Mouse (Mus musculus) forebrain, embryonic 14.5 days (tissue): ENCODE measurements around the gene Parn. TPM values are rescaled to one million over a fixed set of nuclear protein-coding genes. Genes with fewer than 3 reads are reported as not detected.
"Not testable (repeated sequence)": the region's sequence is repeated elsewhere in the genome, so short reads cannot be mapped to it uniquely, and the experiment has no call there.

Experiments
- ATAC-seq: fragments of 200-750 bp; cut with Nextera tagmentation; 2 replicates; pipeline ENCODE4 v1.8.0; 2017; ENCODE audit warnings: mild to moderate bottlenecking, moderate library complexity
- DNase-seq: peaks from one replicate; pipeline ENCODE4 v3.0.0-alpha.2; 2015; ENCODE audit warnings: low spot score
- H3K27ac ChIP-seq: fragments of 300-500 bp; sonication (generic); 2 replicates; pipeline ENCODE4 v1.5.1; 2014; ENCODE audit warnings: low read depth, mild to moderate bottlenecking, control low read depth, low read length, moderate library complexity
- H3K27me3 ChIP-seq: fragments of 300-500 bp; sonication (generic); replicated peaks from 2 replicates; pipeline ENCODE4 v1.6.1; 2014; ENCODE audit warnings: low read length, control low read depth, mixed read lengths; ENCODE audit not compliant: control insufficient read depth, insufficient read depth
- H3K36me3 ChIP-seq: fragments of 300-500 bp; sonication (generic); 2 replicates; pipeline ENCODE4 v1.6.1; 2014; ENCODE audit warnings: low read length, control low read depth; ENCODE audit not compliant: control insufficient read depth, insufficient read depth
- H3K4me1 ChIP-seq: fragments of 300-500 bp; sonication (generic); 2 replicates; pipeline ENCODE4 v1.6.1; 2014; ENCODE audit warnings: antibody characterized with exemption, low read length, control low read depth; ENCODE audit not compliant: control insufficient read depth, insufficient read depth
- H3K4me2 ChIP-seq: fragments of 300-500 bp; sonication (generic); 2 replicates; pipeline ENCODE4 v1.6.1; 2014; ENCODE audit warnings: mild to moderate bottlenecking, control low read depth, low read length
- H3K4me3 ChIP-seq: fragments of 300-500 bp; sonication (generic); 2 replicates; pipeline ENCODE4 v1.5.1; 2014; ENCODE audit warnings: low read depth, low read length, control low read depth
- H3K9ac ChIP-seq: fragments of 300-500 bp; sonication (generic); 2 replicates; pipeline ENCODE4 v1.6.1; 2014; ENCODE audit warnings: mild to moderate bottlenecking, low read length, control low read depth, moderate library complexity
- H3K9me3 ChIP-seq: fragments of 300-500 bp; sonication (generic); replicated peaks from 2 replicates; pipeline ENCODE4 v1.6.1; 2016; ENCODE audit warnings: low read length, control low read depth, mixed read lengths; ENCODE audit not compliant: control insufficient read depth
- WGBS: fragments of 180-500 bp; shearing (Covaris S2); extraction: QIAGEN DNeasy Blood & Tissue Kit; methylation state at CpG from one replicate; pipeline ENCODE4 v1.1.7; 2014; 5-methylcytosine and 5-hydroxymethylcytosine counted together
- polyA plus RNA-seq: library from polyadenylated mRNA; unstranded; fragments of >200 nt; fragmentation: Nextera tagmentation; extraction: Ambion mirVana; gene quantifications from 2 replicates; pipeline ENCODE4 v1.2.1, GENCODE M21; 2014

Parn gene
- polyA plus RNA-seq, 1 experiment from 2014 or later: 34.4 TPM

GRCm38 (mm10) chr16:13672386-13672898 is 4.5 kb upstream of the Parn start:
- Histone ChIP-seq H3K36me3 (peaks cover 12% of the 10 kb centered on the region), H3K27ac (0 out of 2 replicates have a peak overlapping the region, but pooled peaks have one; percentile 55), H3K4me1 (peaks cover 9% of the 10 kb centered on the region), H3K27me3 (no peaks in the 10 kb centered on the region), H3K4me3 (peak overlapping the region; percentile 90), H3K4me2 (peak overlapping the region; percentile 59), H3K9ac (peak overlapping the region; percentile 93), H3K9me3 (no peaks in the 10 kb centered on the region)
- WGBS: 2% methylated on average over 20 of the region's 20 CpGs
- 0 out of 2 replicates have a peak, but pooled peaks have one; percentile 3 for ATAC-seq
- DNase-seq: peak; percentile 49

GRCm38 (mm10) chr16:13671685-13672385 is 3.9 kb upstream of the Parn start, which contains the start of the genes Bfar and 3110001I22Rik:
Gene Bfar (plus strand): TSS chr16:13671858.
Gene 3110001I22Rik (plus strand): TSS chr16:13671929.
- Histone ChIP-seq H3K36me3 (peaks cover 6% of the 10 kb centered on the region), H3K27ac (peak within 1 kb of the TSS; percentile 75), H3K27me3 (no peaks in the 10 kb centered on the region), H3K9ac (peak within 1 kb of the TSS; percentile 93), H3K4me2 (peak within 1 kb of the TSS; percentile 59), H3K4me3 (peak within 1 kb of the TSS; percentile 90), H3K9me3 (no peaks in the 10 kb centered on the region), H3K4me1 (peaks cover 9% of the 10 kb centered on the region)
- WGBS: 1% methylated on average over 54 of the region's 54 CpGs
- ATAC-seq: peak; percentile 93
- peak; percentile 97 for DNase-seq

DNA sequence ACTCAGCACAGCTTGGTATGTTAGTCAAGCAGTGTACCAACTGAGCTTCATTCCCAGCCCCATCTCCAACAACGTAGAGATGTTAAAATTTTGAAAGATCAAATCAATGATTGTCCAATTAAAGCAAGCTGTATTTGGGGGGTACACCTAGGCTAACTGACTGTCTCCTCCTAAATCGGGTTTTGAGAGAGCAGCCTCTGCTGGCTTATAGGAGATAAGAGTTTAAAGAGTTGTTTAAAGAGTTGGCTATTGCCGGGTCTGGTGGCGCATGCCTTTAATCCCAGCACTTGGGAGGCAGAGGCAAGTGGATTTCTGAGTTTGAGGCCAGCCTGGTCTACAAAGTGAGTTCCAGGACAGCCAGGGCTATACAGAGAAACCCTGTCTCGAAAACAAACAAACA is 2.9 kb upstream of the Parn start:
- not testable (repeated sequence) for H3K4me3 ChIP-seq

DNA sequence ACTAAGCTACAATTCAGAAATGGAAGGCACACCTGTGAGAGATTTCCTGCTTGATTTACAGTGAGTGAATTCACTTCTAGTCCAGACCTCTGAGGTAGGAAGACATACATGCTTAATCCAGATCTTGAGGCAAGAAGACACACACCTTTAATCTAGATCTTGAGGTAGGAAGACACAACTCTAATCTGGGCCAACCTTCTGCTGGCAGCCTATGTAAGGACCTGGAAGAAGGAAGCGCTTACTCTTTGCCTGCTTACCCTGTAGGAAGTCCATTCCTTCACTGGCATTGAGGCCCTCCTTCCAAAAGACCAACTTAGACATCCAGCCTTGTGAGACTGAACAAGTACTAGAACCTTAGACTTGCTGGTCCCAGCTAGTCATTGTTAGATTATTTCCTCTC is 1.3 kb upstream of the Parn start:
- Histone ChIP-seq H3K36me3 (peaks cover 9% of the 10 kb centered on the region), H3K4me3 (no peak overlapping the region), H3K4me2 (no peak overlapping the region), H3K27ac (no peak overlapping the region), H3K9ac (no peak overlapping the region), H3K9me3 (no peaks in the 10 kb centered on the region), H3K27me3 (no peaks in the 10 kb centered on the region), H3K4me1 (peaks cover 9% of the 10 kb centered on the region)
- WGBS: 85% methylated on average over 1 of the region's 1 CpGs
- ATAC-seq (no peak), DNase-seq (no peak)

More for the DNA sequence above, 2.9 kb upstream of the Parn start:
- not testable (repeated sequence) for H3K36me3 ChIP-seq, H3K9me3 ChIP-seq, H3K4me1 ChIP-seq, H3K27me3 ChIP-seq, ATAC-seq, DNase-seq, H3K27ac ChIP-seq, H3K9ac ChIP-seq
- H3K4me2 ChIP-seq: peak overlapping the region; percentile 59; the same call in 1 of the 2 replicates
- 80% methylated on average over 5 of the region's 5 CpGs for WGBS

DNA sequence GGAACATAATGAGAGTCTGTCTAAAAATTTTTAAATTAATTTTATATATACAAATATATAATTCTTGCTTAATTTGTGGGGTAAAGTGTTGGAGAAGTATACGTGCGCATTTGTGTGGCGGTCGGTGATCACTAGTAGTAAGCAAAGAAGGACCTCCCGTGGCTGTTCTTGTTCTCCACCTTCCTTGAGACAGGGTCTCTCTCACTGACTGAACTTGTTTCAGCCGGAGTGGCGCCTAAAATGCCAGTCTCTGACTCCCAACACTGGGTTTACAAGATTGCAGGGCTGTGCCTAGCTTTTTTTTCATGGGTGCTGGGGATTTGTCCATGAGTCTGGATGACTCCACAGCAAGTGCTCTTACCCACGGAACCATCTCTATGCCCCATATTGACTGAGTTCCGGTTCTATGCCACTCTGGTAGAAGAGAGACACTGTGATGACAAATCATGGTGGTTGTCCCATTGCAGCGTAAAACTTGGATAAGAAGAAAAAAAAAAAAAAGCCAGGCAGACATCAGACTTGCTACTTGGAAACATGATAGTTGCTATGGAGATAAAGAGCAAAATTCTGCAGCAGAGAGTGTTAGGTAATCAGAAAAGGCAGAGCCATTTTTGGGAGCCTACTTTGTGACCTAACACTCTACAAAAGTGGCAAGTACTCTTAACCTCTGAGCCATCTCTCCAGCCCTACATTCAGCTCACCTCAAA is 585 bp upstream of the Parn start:
- H3K27ac ChIP-seq: no peak overlapping the region
- WGBS: 78% methylated on average over 10 of the region's 10 CpGs

GRCm38 (mm10) chr16:13660736-13661135 is 7.2 kb downstream of the Parn start:
- H3K36me3 ChIP-seq: peaks cover 59% of the 10 kb centered on the region

More for the DNA sequence above, 585 bp upstream of the Parn start:
- Histone ChIP-seq H3K9ac (no peak overlapping the region), H3K4me1 (peaks cover 9% of the 10 kb centered on the region), H3K9me3 (no peaks in the 10 kb centered on the region), H3K4me3 (peak overlapping the region; percentile 60), H3K27me3 (no peaks in the 10 kb centered on the region), H3K4me2 (peak overlapping the region; percentile 77; the same call in 1 of the 2 replicates), H3K36me3 (peaks cover 11% of the 10 kb centered on the region)
- ATAC-seq (no peak), DNase-seq (no peak)

DNA sequence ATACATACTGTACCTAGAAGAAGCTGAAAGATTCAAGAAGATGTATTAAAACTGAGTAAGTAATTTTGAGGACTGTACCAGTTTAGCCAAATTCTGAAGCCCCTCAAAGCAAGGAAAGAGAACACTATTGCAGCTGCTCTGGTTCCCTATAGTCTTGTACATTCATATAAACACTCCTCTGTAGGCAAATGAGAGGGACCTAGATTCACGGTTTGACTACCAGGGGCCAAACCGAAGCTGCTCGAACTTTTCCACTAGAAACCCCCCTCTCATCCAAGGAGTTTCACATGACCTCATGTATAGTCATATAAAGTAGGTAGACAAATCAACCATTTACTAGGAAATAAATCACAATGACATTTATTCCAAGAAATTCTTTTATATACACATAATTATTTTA is 9.1 kb downstream of the Parn start:
- H3K4me3 ChIP-seq: no peak overlapping the region
- H3K27ac ChIP-seq: no peak overlapping the region
- H3K9me3 ChIP-seq: no peaks in the 10 kb centered on the region
- peaks cover 63% of the 10 kb centered on the region for H3K36me3 ChIP-seq
- no peak for DNase-seq
- no peak overlapping the region for H3K9ac ChIP-seq
- no peaks in the 10 kb centered on the region for H3K27me3 ChIP-seq
- no peaks in the 10 kb centered on the region for H3K4me1 ChIP-seq
- H3K4me2 ChIP-seq: no peak overlapping the region
- 92% methylated on average over 3 of the region's 3 CpGs for WGBS
- ATAC-seq: no peak

More at GRCm38 (mm10) chr16:13660736-13661135, 7.2 kb downstream of the Parn start:
- Histone ChIP-seq H3K4me2 (no peak overlapping the region), H3K9ac (no peak overlapping the region), H3K27ac (no peak overlapping the region), H3K4me3 (no peak overlapping the region), H3K9me3 (no peaks in the 10 kb centered on the region), H3K27me3 (no peaks in the 10 kb centered on the region), H3K4me1 (no peaks in the 10 kb centered on the region)
- DNase-seq: no peak
- ATAC-seq: no peak
- WGBS: 91% methylated on average over 9 of the region's 9 CpGs

DNA sequence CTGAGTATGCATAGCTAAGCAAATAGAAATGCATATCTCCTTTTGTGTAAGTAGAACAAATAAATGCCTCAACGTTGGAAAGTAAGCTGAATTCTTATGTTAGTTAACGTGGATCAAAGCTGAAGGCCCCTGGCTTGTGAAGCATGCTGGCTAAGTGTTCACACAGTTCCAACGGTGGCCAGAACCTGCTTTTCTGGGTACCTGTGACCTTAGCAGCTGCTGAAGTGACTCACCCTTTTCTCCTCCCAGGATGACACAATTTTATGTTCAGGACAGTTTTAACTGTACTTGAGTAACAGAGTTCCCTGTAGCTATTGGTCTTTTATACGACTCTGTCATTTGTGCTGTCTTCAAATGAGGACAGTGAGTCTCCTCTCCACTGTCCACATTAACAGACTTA is 22.0 kb downstream of the Parn start:
- H3K36me3 ChIP-seq: peaks cover 35% of the 10 kb centered on the region
- H3K4me3 ChIP-seq: no peak overlapping the region
- H3K4me1 ChIP-seq: no peaks in the 10 kb centered on the region
- H3K27ac ChIP-seq: no peak overlapping the region
- ATAC-seq (no peak), DNase-seq (no peak)
- H3K27me3 ChIP-seq: no peaks in the 10 kb centered on the region
- no peak overlapping the region for H3K9ac ChIP-seq
- no peak overlapping the region for H3K4me2 ChIP-seq
- no peaks in the 10 kb centered on the region for H3K9me3 ChIP-seq
- 87% methylated on average over 4 of the region's 4 CpGs for WGBS
